Comparison of ENCODE assay signal across 20 mouse cellular contexts in genomic region chr6:117159710-117160690, GRCm38 (mm10). TPM values are rescaled to one million over a fixed set of nuclear protein-coding genes. Genes with fewer than 3 reads are reported as not detected.
DNase-seq lines count a peak whose midpoint lies in the region; ATAC-seq lines count a peak whose summit lies in the region.
"Had no signal": no experiment of that assay in that cellular context is flagged by ENCODE, and none has a peak within 500 bp of the region (broad histone marks: within the 10 kb centered on the region; RNA-seq: fewer than 3 reads in every experiment).

No protein-coding gene starts in this region.

- H3K9ac ChIP-seq in embryonic facial prominence, embryonic 13.5 days, result no peak overlapping the region
- no peak overlapping the region for H3K9ac ChIP-seq in kidney, embryonic 14.5 days (ENCODE audit: low read depth, low read length)
- no peak overlapping the region for H3K9ac ChIP-seq in limb, embryonic 13.5 days
- H3K9ac ChIP-seq: forebrain, embryonic 15.5 days had no signal

- ATAC-seq in embryonic facial prominence, embryonic 13.5 days (ENCODE audit: insufficient number of reproducible peaks, insufficient read depth, low FRiP score, low TSS enrichment, low read depth), result no peak
- peak; percentile 83 for ATAC-seq in kidney, embryonic 14.5 days (ENCODE audit: low FRiP score, low TSS enrichment)
- peak; percentile 11; the same call in 1 of the 2 replicates for ATAC-seq in limb, embryonic 13.5 days (ENCODE audit: low FRiP score, low read depth)
- ATAC-seq: forebrain, embryonic 15.5 days; hindbrain, postnatal 0 days had no signal

- H3K4me3 ChIP-seq in embryonic facial prominence, embryonic 13.5 days, result no peak overlapping the region
- no peak overlapping the region for H3K4me3 ChIP-seq in embryonic facial prominence, embryonic 10.5 days
- H3K4me3 ChIP-seq in kidney, embryonic 14.5 days (ENCODE audit: low read length), result no peak overlapping the region
- H3K4me3 ChIP-seq in limb, embryonic 13.5 days, result no peak overlapping the region
- H3K4me3 ChIP-seq: erythroblast, embryonic 14.5 days; forebrain, embryonic 15.5 days; gastrocnemius, adult 2 months; layer of hippocampus, adult 2 months had no signal

- no peak for DNase-seq in embryonic facial prominence, embryonic 10.5 days (ENCODE audit: low spot score)
- peak; percentile 62 for DNase-seq in NIH3T3 (ENCODE audit: low read depth)
- no peak for DNase-seq in lung, postnatal 36 days
- DNase-seq in c-Kit-positive CD71-positive TER-119-positive erythroid progenitor cells, embryonic 14.5 days (ENCODE audit: low spot score), result no peak
- DNase-seq in left cerebral cortex, postnatal 36 days (ENCODE audit: low spot score in 2 of 2), result no peak
- DNase-seq: B cell, adult 2 months; cerebellum, adult 11 months; gastrocnemius, adult 2 months; heart, postnatal 36 days; thymus, postnatal 25 days had no signal

- peak overlapping the region; percentile 44; the same call in 1 of the 2 replicates for H3K27ac ChIP-seq in embryonic facial prominence, embryonic 13.5 days
- H3K27ac ChIP-seq in embryonic facial prominence, embryonic 10.5 days (replicated peaks), result no peak overlapping the region
- H3K27ac ChIP-seq in kidney, embryonic 14.5 days (ENCODE audit: low read depth, low read length), result no peak overlapping the region
- 0 out of 2 replicates have a peak overlapping the region, but pooled peaks have one; percentile 22 for H3K27ac ChIP-seq in limb, embryonic 13.5 days
- H3K27ac ChIP-seq: forebrain, embryonic 15.5 days; gastrocnemius, adult 2 months; hindbrain, postnatal 0 days; layer of hippocampus, adult 2 months had no signal

- intact Hi-C loops in left cerebral cortex, postnatal 36 days (cut with DNase I), result loop anchor here (10.0 kb wide), 4 partner anchors 185 to 525 kb away; partner anchors contain the start of gene Depp1

- H3K4me1 ChIP-seq in embryonic facial prominence, embryonic 13.5 days, result peaks cover 16% of the 10 kb centered on the region
- H3K4me1 ChIP-seq in embryonic facial prominence, embryonic 10.5 days, result peaks cover 11% of the 10 kb centered on the region
- peaks cover 7% of the 10 kb centered on the region; the same call in 1 of the 2 replicates for H3K4me1 ChIP-seq in kidney, embryonic 14.5 days (ENCODE audit: control insufficient read depth, insufficient read depth, low read length)
- peaks cover 26% of the 10 kb centered on the region for H3K4me1 ChIP-seq in limb, embryonic 13.5 days
- H3K4me1 ChIP-seq: forebrain, embryonic 15.5 days had no signal

- 0 out of 2 replicates have a peak, but pooled peaks cover 4% of the 10 kb centered on the region for H3K27me3 ChIP-seq in embryonic facial prominence, embryonic 13.5 days
- 0 out of 2 replicates have a peak, but pooled peaks cover 4% of the 10 kb centered on the region for H3K27me3 ChIP-seq in embryonic facial prominence, embryonic 10.5 days (replicated peaks; ENCODE audit: low read depth, poor library complexity, severe bottlenecking)
- no peaks in the 10 kb centered on the region for H3K27me3 ChIP-seq in kidney, embryonic 14.5 days (ENCODE audit: control insufficient read depth, insufficient read depth, low read length)
- peaks cover 29% of the 10 kb centered on the region for H3K27me3 ChIP-seq in limb, embryonic 13.5 days
- H3K27me3 ChIP-seq: forebrain, embryonic 15.5 days had no signal

- no peaks in the 10 kb centered on the region for H3K36me3 ChIP-seq in embryonic facial prominence, embryonic 13.5 days
- H3K36me3 ChIP-seq in embryonic facial prominence, embryonic 10.5 days (replicated peaks), result no peaks in the 10 kb centered on the region
- H3K36me3 ChIP-seq in kidney, embryonic 14.5 days (ENCODE audit: control insufficient read depth, insufficient read depth, low read length), result no peaks in the 10 kb centered on the region
- H3K36me3 ChIP-seq in limb, embryonic 13.5 days, result no peaks in the 10 kb centered on the region
- H3K36me3 ChIP-seq: forebrain, embryonic 15.5 days had no signal

- H3K9me3 ChIP-seq in embryonic facial prominence, embryonic 13.5 days, result no peaks in the 10 kb centered on the region
- H3K9me3 ChIP-seq in embryonic facial prominence, embryonic 10.5 days, result no peaks in the 10 kb centered on the region
- H3K9me3 ChIP-seq in kidney, embryonic 14.5 days (ENCODE audit: control insufficient read depth, low read length), result no peaks in the 10 kb centered on the region
- no peaks in the 10 kb centered on the region for H3K9me3 ChIP-seq in limb, embryonic 13.5 days
- H3K9me3 ChIP-seq: forebrain, embryonic 15.5 days had no signal

- H3K4me2 ChIP-seq in embryonic facial prominence, embryonic 13.5 days, result no peak overlapping the region
- no peak overlapping the region for H3K4me2 ChIP-seq in kidney, embryonic 14.5 days (replicated peaks; ENCODE audit: low read depth, low read length)
- no peak overlapping the region for H3K4me2 ChIP-seq in limb, embryonic 13.5 days (replicated peaks)
- H3K4me2 ChIP-seq: forebrain, embryonic 15.5 days; heart, embryonic 11.5 days; liver, embryonic 11.5 days had no signal

- 67% methylated on average over 16 of the region's 16 CpGs for WGBS in embryonic facial prominence, embryonic 13.5 days
- WGBS in embryonic facial prominence, embryonic 10.5 days, result 83% methylated on average over 16 of the region's 16 CpGs
- WGBS in kidney, embryonic 14.5 days, result 16% methylated on average over 16 of the region's 16 CpGs
- 18% methylated on average over 16 of the region's 16 CpGs for WGBS in limb, embryonic 13.5 days

RNA-seq across cellular contexts. Expression of gene Cxcl12, which starts 8.3 kb away (rescaled TPM):
- 206 and 279 TPM in 2 replicates for polyA plus RNA-seq in embryonic facial prominence, embryonic 13.5 days (2015; fragmentation: Nextera tagmentation; extraction: Ambion mirVana)
- 101 and 126 TPM in 2 replicates for polyA plus RNA-seq in embryonic facial prominence, embryonic 10.5 days (2016; fragmentation: Nextera tagmentation; extraction: Ambion mirVana)
- 90.7 and 109 TPM in 2 replicates for polyA plus RNA-seq in kidney, embryonic 14.5 days (2014; fragmentation: Nextera tagmentation; extraction: Ambion mirVana)
- polyA plus RNA-seq in limb, embryonic 13.5 days (2015; fragmentation: Nextera tagmentation; extraction: Ambion mirVana), result 138 and 141 TPM in 2 replicates
- total RNA-seq in left cerebral cortex, postnatal 36 days (2021), result 10 to 100 TPM; 46.5 to 49.7 TPM
- total RNA-seq: neutrophil, adult 5-6 weeks had no signal

Comparison
In these comparisons a context has a peak if more than half of its experiments do, and no peak if none do; other contexts are left out.
1. H3K27ac ChIP-seq: peak in embryonic facial prominence, embryonic 13.5 days (single experiment) and limb, embryonic 13.5 days (single experiment); none in embryonic facial prominence, embryonic 10.5 days (single experiment) and kidney, embryonic 14.5 days (single experiment).